In genomic region chr14:55076956-55077355, GRCm38 (mm10) we compare ENCODE assay signal across 16 mouse cellular contexts. TPM values are rescaled to one million over a fixed set of nuclear protein-coding genes. Genes with fewer than 3 reads are reported as not detected.
DNase-seq lines count a peak whose midpoint lies in the region; ATAC-seq and TF ChIP-seq lines count a peak whose summit lies in the region.
"Had no signal": no experiment of that assay in that cellular context is flagged by ENCODE, and none has a peak within 500 bp of the region (broad histone marks: within the 10 kb centered on the region; RNA-seq: fewer than 3 reads in every experiment).

No protein-coding gene starts in this region.

- in situ Hi-C loops in ES-E14 (cut with MboI; ENCODE audit: low sequenced_read_pairs in 2 of 2, unreplicated experiment in 2 of 2): no loop called here

- H3K27ac ChIP-seq in hindbrain, embryonic 14.5 days: no peak overlapping the region
- H3K27ac ChIP-seq in hindbrain, embryonic 11.5 days (ENCODE audit: low read depth, low read length): no peak overlapping the region
- peak overlapping the region; percentile 86 for H3K27ac ChIP-seq in ES-E14 (ENCODE audit: insufficient read depth, low read depth, low read length, poor library complexity, severe bottlenecking)
- H3K27ac ChIP-seq in forebrain, embryonic 16.5 days (ENCODE audit: low read length): peak overlapping the region; percentile 92
- peak overlapping the region; percentile 88; the same call in 1 of the 2 replicates for H3K27ac ChIP-seq in midbrain, embryonic 16.5 days (ENCODE audit: low read length)
- H3K27ac ChIP-seq: heart, embryonic 10.5 days; kidney, postnatal 0 days had no signal

- peaks cover 37% of the 10 kb centered on the region for H3K4me1 ChIP-seq in hindbrain, embryonic 14.5 days (replicated peaks; ENCODE audit: control insufficient read depth, insufficient read depth, low read length)
- peaks cover 12% of the 10 kb centered on the region for H3K4me1 ChIP-seq in hindbrain, embryonic 11.5 days (replicated peaks; ENCODE audit: control insufficient read depth, insufficient read depth, low read length)
- H3K4me1 ChIP-seq in ES-E14 (ENCODE audit: control insufficient read depth in 2 of 2, insufficient read depth in 2 of 2, low read length in 2 of 2, poor library complexity in 1 of 2): peaks cover 15 to 40% of the 10 kb centered on the region in 2 experiments
- peaks cover 55% of the 10 kb centered on the region for H3K4me1 ChIP-seq in forebrain, embryonic 16.5 days (replicated peaks; ENCODE audit: control insufficient read depth, insufficient read depth, low read length)
- H3K4me1 ChIP-seq in midbrain, embryonic 16.5 days (ENCODE audit: control insufficient read depth, insufficient read depth, low read length): peaks cover 31% of the 10 kb centered on the region

- WGBS in hindbrain, embryonic 14.5 days: 68% methylated on average over 3 of the region's 3 CpGs
- WGBS in hindbrain, embryonic 11.5 days: 66% methylated on average over 3 of the region's 3 CpGs
- WGBS in forebrain, embryonic 16.5 days: 72% methylated on average over 3 of the region's 3 CpGs
- 66% methylated on average over 3 of the region's 3 CpGs for WGBS in midbrain, embryonic 16.5 days

- H3K36me3 ChIP-seq in hindbrain, embryonic 14.5 days (replicated peaks; ENCODE audit: control insufficient read depth, insufficient read depth): peaks cover 41% of the 10 kb centered on the region
- H3K36me3 ChIP-seq in hindbrain, embryonic 11.5 days (ENCODE audit: control insufficient read depth, insufficient read depth, low read length): no peaks in the 10 kb centered on the region; the same call in 1 of the 2 replicates
- H3K36me3 ChIP-seq in ES-E14 (ENCODE audit: control insufficient read depth, insufficient read depth, low read length, poor library complexity, severe bottlenecking): peaks cover 27% of the 10 kb centered on the region
- H3K36me3 ChIP-seq in forebrain, embryonic 16.5 days (ENCODE audit: control insufficient read depth, insufficient read depth): peaks cover 22% of the 10 kb centered on the region
- H3K36me3 ChIP-seq in midbrain, embryonic 16.5 days (ENCODE audit: control insufficient read depth, insufficient read depth, low read length): peaks cover 17% of the 10 kb centered on the region

- H3K4me3 ChIP-seq in hindbrain, embryonic 14.5 days (replicated peaks; ENCODE audit: low read length): no peak overlapping the region
- no peak overlapping the region for H3K4me3 ChIP-seq in hindbrain, embryonic 11.5 days (ENCODE audit: low read depth, low read length)
- 0 out of 4 replicates have a peak overlapping the region, but pooled peaks of 1 of the 2 experiments have one; percentile 13 for H3K4me3 ChIP-seq in ES-E14 (ENCODE audit: insufficient read depth in 1 of 2, low read depth in 1 of 2, low read length in 2 of 2, poor library complexity in 1 of 2, severe bottlenecking in 1 of 2)
- no peak overlapping the region for H3K4me3 ChIP-seq in forebrain, embryonic 16.5 days (replicated peaks; ENCODE audit: low read length)
- no peak overlapping the region for H3K4me3 ChIP-seq in midbrain, embryonic 16.5 days (ENCODE audit: low read depth, low read length)
- H3K4me3 ChIP-seq: embryonic facial prominence, embryonic 12.5 days; heart, embryonic 10.5 days; myocyte had no signal

- H3K9ac ChIP-seq in hindbrain, embryonic 14.5 days: peak overlapping the region; percentile 47; the same call in 1 of the 2 replicates
- no peak overlapping the region for H3K9ac ChIP-seq in hindbrain, embryonic 11.5 days (ENCODE audit: low read depth, low read length)
- peak overlapping the region; percentile 1; the same call in 1 of the 2 replicates for H3K9ac ChIP-seq in ES-E14 (ENCODE audit: insufficient read depth, low read depth, low read length, poor library complexity, severe bottlenecking)
- H3K9ac ChIP-seq in forebrain, embryonic 16.5 days (replicated peaks; ENCODE audit: low read depth, low read length): no peak overlapping the region
- H3K9ac ChIP-seq in midbrain, embryonic 16.5 days (ENCODE audit: low read depth, low read length): no peak overlapping the region
- H3K9ac ChIP-seq: embryonic facial prominence, embryonic 12.5 days had no signal

- no peaks in the 10 kb centered on the region for H3K9me3 ChIP-seq in hindbrain, embryonic 14.5 days (ENCODE audit: control insufficient read depth, low read length)
- no peaks in the 10 kb centered on the region for H3K9me3 ChIP-seq in hindbrain, embryonic 11.5 days (ENCODE audit: control insufficient read depth, low read length)
- H3K9me3 ChIP-seq in ES-E14 (ENCODE audit: control insufficient read depth, insufficient read depth, low read depth, low read length): no peaks in the 10 kb centered on the region
- no peaks in the 10 kb centered on the region for H3K9me3 ChIP-seq in forebrain, embryonic 16.5 days (ENCODE audit: control insufficient read depth, low read length)
- no peaks in the 10 kb centered on the region for H3K9me3 ChIP-seq in midbrain, embryonic 16.5 days (replicated peaks; ENCODE audit: control insufficient read depth, low read length, poor library complexity, severe bottlenecking)
- H3K9me3 ChIP-seq: embryonic facial prominence, embryonic 12.5 days; heart, embryonic 10.5 days had no signal

- ATAC-seq in hindbrain, embryonic 14.5 days (ENCODE audit: low FRiP score): no peak
- no peak for ATAC-seq in hindbrain, embryonic 11.5 days (ENCODE audit: low FRiP score)
- no peak for ATAC-seq in forebrain, embryonic 16.5 days
- ATAC-seq in midbrain, embryonic 16.5 days: no peak
- ATAC-seq: intestine, embryonic 16.5 days had no signal

- H3K27me3 ChIP-seq in hindbrain, embryonic 14.5 days (ENCODE audit: control insufficient read depth, insufficient read depth, low read length): no peaks in the 10 kb centered on the region
- H3K27me3 ChIP-seq in hindbrain, embryonic 11.5 days (ENCODE audit: control insufficient read depth, insufficient read depth, low read length): peaks cover 9% of the 10 kb centered on the region
- H3K27me3 ChIP-seq in forebrain, embryonic 16.5 days (replicated peaks; ENCODE audit: control insufficient read depth, insufficient read depth, low read length): no peaks in the 10 kb centered on the region
- no peaks in the 10 kb centered on the region for H3K27me3 ChIP-seq in midbrain, embryonic 16.5 days (ENCODE audit: control insufficient read depth, insufficient read depth, low read depth, low read length)

- no peak for DNase-seq in hindbrain, embryonic 14.5 days (ENCODE audit: low spot score)
- DNase-seq in hindbrain, embryonic 11.5 days (ENCODE audit: low spot score): no peak
- DNase-seq in ES-E14 (ENCODE audit: low read depth, low spot score): no peak
- DNase-seq in kidney, adult 11 months: no peak
- no peak for DNase-seq in gastrocnemius, postnatal 25 days
- DNase-seq: cerebellum, adult 11 months; liver; lung, adult 2 months had no signal

- no peak overlapping the region for H3K4me2 ChIP-seq in hindbrain, embryonic 14.5 days (replicated peaks)
- H3K4me2 ChIP-seq in hindbrain, embryonic 11.5 days (replicated peaks; ENCODE audit: low read depth, low read length): no peak overlapping the region
- H3K4me2 ChIP-seq in forebrain, embryonic 16.5 days (ENCODE audit: low read length): no peak overlapping the region
- no peak overlapping the region for H3K4me2 ChIP-seq in midbrain, embryonic 16.5 days (ENCODE audit: low read length)
- H3K4me2 ChIP-seq: embryonic facial prominence, embryonic 12.5 days had no signal

TF ChIP-seq in ES-E14, 5 proteins besides CTCF, POLR2A, EP300 and RAD21:
- TF ChIP-seq CHD2 (IDR thresholded peaks at IDR 0.05; ENCODE audit: low read depth, low read length) (no peak), ZNF384 (IDR thresholded peaks at IDR 0.05; ENCODE audit: low read depth, low read length) (no peak), HCFC1 (IDR thresholded peaks at IDR 0.05; ENCODE audit: borderline replicate concordance, insufficient read depth, low read length) (no peak), ZC3H11A (IDR thresholded peaks at IDR 0.05; ENCODE audit: borderline replicate concordance, low read depth, low read length) (no peak), MAFK (IDR thresholded peaks at IDR 0.05; ENCODE audit: insufficient read depth, low read depth, low read length) (no peak)
TF ChIP-seq in ES-E14: peak in this region for 0.

RNA-seq across cellular contexts. Expression of gene Zfhx2, which starts 15.2 kb away (rescaled TPM):
- 17.8 and 21.5 TPM in 2 replicates for polyA plus RNA-seq in hindbrain, embryonic 14.5 days (2014; fragmentation: Nextera tagmentation; extraction: Ambion mirVana)
- 16.1 and 20.8 TPM in 2 replicates for polyA plus RNA-seq in hindbrain, embryonic 11.5 days (2014; fragmentation: Nextera tagmentation; extraction: Ambion mirVana)
- total RNA-seq in ES-E14 (2012; rRNA removed): 9.4 and 12.4 TPM in 2 replicates
- 21.5 and 32.9 TPM in 2 replicates for polyA plus RNA-seq in forebrain, embryonic 16.5 days (2015; fragmentation: Nextera tagmentation; extraction: Ambion mirVana)
- polyA plus RNA-seq in midbrain, embryonic 16.5 days (2015; fragmentation: Nextera tagmentation; extraction: Ambion mirVana): 25.9 and 34.6 TPM in 2 replicates
- 1 to 10 TPM; 3.5 to 3.7 TPM for total RNA-seq in gastrocnemius, postnatal 25 days (2021)

RNA-seq across cellular contexts. Expression of gene Thtpa, which starts 17.6 kb away (rescaled TPM):
- polyA plus RNA-seq in hindbrain, embryonic 14.5 days (2014; fragmentation: Nextera tagmentation; extraction: Ambion mirVana): 30.4 and 30.7 TPM in 2 replicates
- polyA plus RNA-seq in hindbrain, embryonic 11.5 days (2014; fragmentation: Nextera tagmentation; extraction: Ambion mirVana): 18.2 and 20.9 TPM in 2 replicates
- 7.9 and 11.9 TPM in 2 replicates for total RNA-seq in ES-E14 (2012; rRNA removed)
- 55.2 and 56.6 TPM in 2 replicates for polyA plus RNA-seq in forebrain, embryonic 16.5 days (2015; fragmentation: Nextera tagmentation; extraction: Ambion mirVana)
- 37.0 and 38.6 TPM in 2 replicates for polyA plus RNA-seq in midbrain, embryonic 16.5 days (2015; fragmentation: Nextera tagmentation; extraction: Ambion mirVana)
- 10 to 100 TPM; 10.5 to 11.1 TPM for total RNA-seq in gastrocnemius, postnatal 25 days (2021)

RNA-seq across cellular contexts. Expression of gene Ap1g2, which starts 29.4 kb away (rescaled TPM):
- 6.3 and 8.6 TPM in 2 replicates for polyA plus RNA-seq in hindbrain, embryonic 14.5 days (2014; fragmentation: Nextera tagmentation; extraction: Ambion mirVana)
- polyA plus RNA-seq in hindbrain, embryonic 11.5 days (2014; fragmentation: Nextera tagmentation; extraction: Ambion mirVana): 9.0 and 9.4 TPM in 2 replicates
- 5.9 and 14.1 TPM in 2 replicates for total RNA-seq in ES-E14 (2012; rRNA removed)
- polyA plus RNA-seq in forebrain, embryonic 16.5 days (2015; fragmentation: Nextera tagmentation; extraction: Ambion mirVana): 13.3 and 16.5 TPM in 2 replicates
- polyA plus RNA-seq in midbrain, embryonic 16.5 days (2015; fragmentation: Nextera tagmentation; extraction: Ambion mirVana): 9.0 and 9.2 TPM in 2 replicates
- total RNA-seq in gastrocnemius, postnatal 25 days (2021): 1 to 10 TPM; 4.8 to 5.7 TPM

RNA-seq across cellular contexts. Expression of gene Jph4, which starts 39.8 kb away (rescaled TPM):
- 35.4 and 42.7 TPM in 2 replicates for polyA plus RNA-seq in hindbrain, embryonic 14.5 days (2014; fragmentation: Nextera tagmentation; extraction: Ambion mirVana)
- 2.8 and 3.3 TPM in 2 replicates for polyA plus RNA-seq in hindbrain, embryonic 11.5 days (2014; fragmentation: Nextera tagmentation; extraction: Ambion mirVana)
- 1.7 and 3.8 TPM in 2 replicates for total RNA-seq in ES-E14 (2012; rRNA removed)
- 33.6 and 45.1 TPM in 2 replicates for polyA plus RNA-seq in forebrain, embryonic 16.5 days (2015; fragmentation: Nextera tagmentation; extraction: Ambion mirVana)
- polyA plus RNA-seq in midbrain, embryonic 16.5 days (2015; fragmentation: Nextera tagmentation; extraction: Ambion mirVana): 37.3 and 40.3 TPM in 2 replicates
- under 1 TPM; 0.28 to 0.35 TPM for total RNA-seq in gastrocnemius, postnatal 25 days (2021)
- total RNA-seq: heart, postnatal 25 days had no signal
- polyA plus RNA-seq: myocyte had no signal

Comparison
In these comparisons a context has a peak if more than half of its experiments do, and no peak if none do; other contexts are left out.
1. H3K9ac ChIP-seq: peak in hindbrain, embryonic 14.5 days (single experiment) and ES-E14 (single experiment); none in hindbrain, embryonic 11.5 days (single experiment), forebrain, embryonic 16.5 days (single experiment) and midbrain, embryonic 16.5 days (single experiment).
2. H3K27ac ChIP-seq: peak in ES-E14 (single experiment), forebrain, embryonic 16.5 days (single experiment) and midbrain, embryonic 16.5 days (single experiment); none in hindbrain, embryonic 14.5 days (single experiment) and hindbrain, embryonic 11.5 days (single experiment).